Mouse (Mus musculus) MEL (cell line): ENCODE data around the gene Dhdh. TPM values are rescaled to one million over a fixed set of nuclear protein-coding genes. Genes with fewer than 3 reads are reported as not detected.
"Not testable (repeated sequence)": the region's sequence is repeated elsewhere in the genome, so short reads cannot be mapped to it uniquely, and the experiment has no call there.

Experiments
- DNase-seq: peaks from one replicate; pipeline ENCODE4 v3.0.0; 2011; ENCODE audit warnings: low read depth, low spot score
- H3K27ac ChIP-seq: 2 replicates; pipeline ENCODE4 v1.5.1; 2012; ENCODE audit warnings: low read depth, mild to moderate bottlenecking, control low read depth, low read length, moderate library complexity; ENCODE audit not compliant: control insufficient read depth
- H3K27me3 ChIP-seq, 2 experiments: fragments of 150-350 bp in 1 of 2; sonication (generic) in 1 of 2; 2 replicates each; pipeline ENCODE4 v1.6.1; 2012; ENCODE audit warnings: low read length in 2 of 2, mild to moderate bottlenecking in 2 of 2, improper control_type of control experiment in 1 of 2, moderate library complexity in 1 of 2; ENCODE audit not compliant: insufficient read depth in 2 of 2, control insufficient read depth in 1 of 2
- H3K36me3 ChIP-seq, 2 experiments: 2 replicates each; pipeline ENCODE4 v1.6.1; 2012 to 2014; ENCODE audit warnings: low read length in 2 of 2, improper control_type of control experiment in 1 of 2, inconsistent platforms in 1 of 2, mild to moderate bottlenecking in 1 of 2; ENCODE audit not compliant: insufficient read depth in 2 of 2, control insufficient read depth in 1 of 2
- H3K4me1 ChIP-seq, 2 experiments: fragments of 150-350 bp in 1 of 2; sonication (generic) in 1 of 2; 2 replicates each; pipeline ENCODE4 v1.6.1; 2012; ENCODE audit warnings: low read length in 2 of 2, improper control_type of control experiment in 1 of 2, mild to moderate bottlenecking in 1 of 2; ENCODE audit not compliant: insufficient read depth in 2 of 2, control insufficient read depth in 1 of 2
- H3K4me3 ChIP-seq, 2 experiments: fragments of 150-350 bp in 1 of 2; sonication (generic) in 1 of 2; 2 replicates each; pipeline ENCODE4 v1.5.1; 2012; ENCODE audit warnings: low read depth in 2 of 2, low read length in 2 of 2, mild to moderate bottlenecking in 2 of 2, moderate library complexity in 2 of 2, control low read depth in 1 of 2, improper control_type of control experiment in 1 of 2; ENCODE audit not compliant: control insufficient read depth in 1 of 2, insufficient read depth in 1 of 2
- H3K79me2 ChIP-seq: 2 replicates; pipeline ENCODE4 v1.6.1; 2012; ENCODE audit warnings: mild to moderate bottlenecking, low read length, moderate library complexity; ENCODE audit not compliant: control insufficient read depth, poor library complexity, insufficient read depth
- H3K9ac ChIP-seq: 2 replicates; pipeline ENCODE4 v1.6.1; 2012; ENCODE audit warnings: low read depth, mild to moderate bottlenecking, control low read depth, low read length, moderate library complexity; ENCODE audit not compliant: control insufficient read depth, poor library complexity, severe bottlenecking
- H3K9me3 ChIP-seq: fragments of 150-350 bp; sonication (generic); replicated peaks from 2 replicates; pipeline ENCODE4 v1.6.1; 2012; ENCODE audit warnings: mild to moderate bottlenecking, low read length, improper control_type of control experiment, moderate library complexity; ENCODE audit not compliant: insufficient read depth
- CHD2 ChIP-seq: IDR thresholded peaks from 2 replicates; pipeline ENCODE4 v1.6.1; 2011; ENCODE audit warnings: low read length, improper control_type of control experiment
- CTCF ChIP-seq, 3 experiments: IDR thresholded peaks in 2 of 3; conservative IDR thresholded peaks in 1 of 3; 2 replicates each; pipeline ENCODE4 v1.5.1; 2011 to 2012; ENCODE audit warnings: low read length in 3 of 3, low read depth in 2 of 3, mild to moderate bottlenecking in 2 of 3, improper control_type of control experiment in 1 of 3, inconsistent platforms in 1 of 3, mixed read lengths in 1 of 3, moderate library complexity in 1 of 3; ENCODE audit not compliant: control insufficient read depth in 1 of 3, insufficient read depth in 1 of 3, poor library complexity in 1 of 3, severe bottlenecking in 1 of 3
- E2F4 ChIP-seq: IDR thresholded peaks from 2 replicates; pipeline ENCODE4 v1.6.1; 2011; ENCODE audit warnings: low read depth, low read length, improper control_type of control experiment, borderline replicate concordance
- ETS1 ChIP-seq: IDR thresholded peaks from 2 replicates; pipeline ENCODE4 v1.6.1; 2012; ENCODE audit warnings: low read depth, mild to moderate bottlenecking, inconsistent platforms, low read length, improper control_type of control experiment, moderate library complexity
- GABPA ChIP-seq: IDR thresholded peaks from 2 replicates; pipeline ENCODE4 v1.6.1; 2012; ENCODE audit warnings: low read depth, mild to moderate bottlenecking, inconsistent platforms, low read length, improper control_type of control experiment, moderate library complexity
- HCFC1 ChIP-seq: IDR thresholded peaks from 2 replicates; pipeline ENCODE4 v1.6.1; 2012; ENCODE audit warnings: low read depth, mild to moderate bottlenecking, inconsistent platforms, low read length, improper control_type of control experiment, moderate library complexity
- MAFK ChIP-seq: IDR thresholded peaks from 2 replicates; pipeline ENCODE4 v1.6.1; 2011; ENCODE audit warnings: low read depth, mild to moderate bottlenecking, low read length, improper control_type of control experiment, borderline replicate concordance
- MXI1 ChIP-seq: IDR thresholded peaks from 2 replicates; pipeline ENCODE4 v1.6.1; 2011; ENCODE audit warnings: mild to moderate bottlenecking, low read depth, low read length, improper control_type of control experiment
- NELFE ChIP-seq: IDR thresholded peaks from 2 replicates; pipeline ENCODE4 v1.6.1; 2011; ENCODE audit warnings: low read depth, low read length, improper control_type of control experiment
- POLR2AphosphoS5 ChIP-seq: IDR thresholded peaks from 2 replicates; pipeline ENCODE4 v1.6.1; 2012; ENCODE audit warnings: low read depth, borderline replicate concordance, mild to moderate bottlenecking, inconsistent platforms, low read length, moderate library complexity, mixed read lengths
- RCOR1 ChIP-seq: IDR thresholded peaks from 2 replicates; pipeline ENCODE4 v1.6.1; 2012; ENCODE audit warnings: low read depth, mild to moderate bottlenecking, inconsistent platforms, low read length, improper control_type of control experiment
- TAL1 ChIP-seq: IDR thresholded peaks from 2 replicates; pipeline ENCODE4 v1.6.1; 2012; ENCODE audit warnings: mild to moderate bottlenecking, inconsistent platforms, low read length, moderate library complexity, mixed read lengths
- TBP ChIP-seq: IDR thresholded peaks from 2 replicates; pipeline ENCODE4 v1.8.0; 2011; ENCODE audit warnings: low read depth, low read length, improper control_type of control experiment
- UBTF ChIP-seq: IDR thresholded peaks from 2 replicates; pipeline ENCODE4 v1.6.1; 2012; ENCODE audit warnings: low read depth, mild to moderate bottlenecking, inconsistent platforms, low read length, improper control_type of control experiment, moderate library complexity, borderline replicate concordance; ENCODE audit not compliant: insufficient read depth
- ZC3H11A ChIP-seq: IDR thresholded peaks from 2 replicates; pipeline ENCODE4 v1.6.1; 2012; ENCODE audit warnings: low read depth, mild to moderate bottlenecking, inconsistent platforms, low read length, improper control_type of control experiment
- ZMIZ1 ChIP-seq: IDR thresholded peaks from 2 replicates; pipeline ENCODE4 v1.6.1; 2012; ENCODE audit warnings: low read depth, mild to moderate bottlenecking, inconsistent platforms, low read length, improper control_type of control experiment, moderate library complexity
- ZNF384 ChIP-seq: IDR thresholded peaks from 2 replicates; pipeline ENCODE4 v1.6.1; 2012; ENCODE audit warnings: low read depth, mild to moderate bottlenecking, inconsistent platforms, low read length, improper control_type of control experiment
- polyA plus RNA-seq, 2 experiments: library from polyadenylated mRNA; stranded (reverse) in 1 of 2; unstranded in 1 of 2; fragments of >175 nt in 1 of 2; fragments of >200 nt in 1 of 2; gene quantifications; 2 replicates each; pipeline versions ENCODE4 v1.2.1 to v1.2.4; 2012; ENCODE audit warnings: low replicate concordance in 2 of 2, low read depth in 1 of 2; ENCODE audit not compliant: insufficient read length in 2 of 2, insufficient read depth in 1 of 2, missing spikeins in 1 of 2
- total RNA-seq: library from RNA; depleted of rRNA; stranded (reverse); fragments of 300-350 nt; gene quantifications from 2 replicates; pipeline ENCODE4 v1.2.3, GENCODE M21; 2012

The Dhdh gene
- total and polyA plus RNA-seq, 3 experiments = 0.08 to 1.6 TPM; not detected in 1

DNA sequence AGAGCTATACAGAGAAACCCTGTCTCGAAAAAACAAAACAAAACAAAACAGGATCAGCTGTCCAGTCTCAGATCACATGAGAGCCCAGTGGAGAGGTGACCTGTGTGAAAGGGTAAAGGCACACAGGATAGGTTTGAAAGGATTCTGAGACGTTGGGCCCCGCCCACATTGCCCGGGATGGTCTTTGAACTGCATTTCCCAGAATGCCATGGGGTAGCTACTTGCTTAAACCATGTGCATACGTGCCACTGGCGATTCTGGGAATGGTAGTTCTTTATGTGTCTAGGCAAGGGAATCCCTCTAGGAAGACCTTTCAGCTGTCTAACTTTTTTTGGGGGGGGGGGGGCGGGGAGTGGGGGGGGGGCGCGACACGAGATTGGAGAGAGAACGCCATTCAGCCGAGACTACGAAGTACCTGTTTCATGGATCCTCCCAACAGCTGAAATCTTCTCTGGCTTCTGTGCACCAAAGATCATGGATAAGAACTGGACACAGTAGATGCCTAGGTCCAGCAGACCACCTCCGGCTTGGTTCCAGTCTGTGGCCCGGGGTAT, 7.2 kb downstream of the Dhdh start, which contains the start of gene Tulp2:
Tulp2 (plus strand) TSS at position 504 of the 554 bp plus-strand sequence.
- Histone ChIP-seq H3K9ac (no peak within 1 kb of the TSS), H3K36me3 (peaks cover 0 to 12% of the 10 kb centered on the region in 2 experiments; a peak in 2 of 4 replicates), H3K4me3 (peak within 1 kb of the TSS in 1 of 2 experiments; percentile 7; a peak in 1 of 4 replicates), H3K9me3 (no peaks in the 10 kb centered on the region)
- peak; percentile 90 for DNase-seq
- TF ChIP-seq TBP = no peak
- TF ChIP-seq HCFC1 = peak; percentile 93
- no peak for TF ChIP-seq ETS1
- TF ChIP-seq, all 39 proteins: peak for 1
- Histone ChIP-seq H3K4me1 (peaks cover 2 to 18% of the 10 kb centered on the region in 2 experiments; a peak in 3 of 4 replicates), H3K27ac (peak within 1 kb of the TSS; percentile 5; the same call in 1 of the 2 replicates), H3K79me2 (no peaks in the 10 kb centered on the region), H3K27me3 (no peaks in the 10 kb centered on the region)

DNA sequence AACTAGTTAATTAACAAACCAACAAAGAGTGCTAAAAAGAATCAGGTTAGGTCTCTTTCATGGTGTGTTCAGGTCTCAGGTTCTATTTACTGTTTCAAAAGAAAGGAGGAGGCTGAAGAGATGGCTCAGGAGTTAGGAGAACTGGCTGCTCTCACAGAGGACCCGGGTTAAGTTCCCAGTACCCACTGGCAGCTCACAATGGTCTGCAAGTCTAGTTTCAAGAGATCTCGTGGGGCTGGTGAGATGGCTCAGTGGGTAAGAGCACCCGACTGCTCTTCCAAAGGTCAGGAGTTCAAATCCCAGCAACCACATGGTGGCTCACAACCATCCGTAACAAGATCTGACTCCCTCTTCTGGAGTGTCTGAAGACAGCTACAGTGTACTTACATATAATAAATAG, 8.3 kb downstream of the Dhdh start:
- DNase-seq, H3K79me2 ChIP-seq, H3K27ac ChIP-seq, H3K27me3 ChIP-seq, H3K9ac ChIP-seq, H3K9me3 ChIP-seq, H3K4me3 ChIP-seq: not testable (repeated sequence)
- H3K36me3 ChIP-seq = peaks cover 0 to 16% of the 10 kb centered on the region in 2 experiments; a peak in 2 of 4 replicates
- H3K4me1 ChIP-seq = peaks cover 6 to 18% of the 10 kb centered on the region in 2 experiments; a peak in 3 of 4 replicates
- TF ChIP-seq TBP (peak; percentile 95), HCFC1 (0 out of 2 replicates have a peak, but pooled peaks have one; percentile 11), ZNF384 (peak; percentile 23; the same call in 1 of the 2 replicates)

DNA sequence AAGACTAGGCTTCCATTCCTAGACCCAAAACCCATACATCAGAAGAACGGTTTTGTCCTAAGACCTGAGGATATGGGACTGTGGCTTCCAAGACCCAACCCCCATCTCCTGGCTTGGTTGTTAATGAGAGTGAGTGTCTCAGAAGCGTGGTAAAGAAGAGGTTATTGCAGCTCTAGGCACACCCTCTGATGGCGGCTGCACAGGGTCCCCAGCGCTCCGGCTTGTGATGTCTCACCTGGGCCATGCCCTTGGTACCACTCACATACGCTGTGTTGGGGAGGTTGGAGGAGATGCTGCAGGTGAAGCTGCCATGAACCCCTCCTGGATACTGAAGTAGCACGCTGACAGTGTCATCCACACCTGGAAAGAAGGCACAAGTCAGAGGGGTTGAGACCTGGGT, 9.8 kb downstream of the Dhdh start:
- Histone ChIP-seq H3K4me3 (no peak overlapping the region), H3K27ac (no peak overlapping the region), H3K27me3 (no peaks in the 10 kb centered on the region)
- DNase-seq = no peak
- TF ChIP-seq CHD2 (no peak), ZMIZ1 (no peak), ZC3H11A (no peak), MAFK (no peak), RCOR1 (no peak), NELFE (no peak), TAL1 (no peak), UBTF (no peak), GABPA (no peak), MXI1 (no peak), CTCF (IDR thresholded peaks at IDR 0.05 in 2 of 3, conservative IDR thresholded peaks at IDR 0.05 in 1 of 3; ENCODE audit: control insufficient read depth in 1 of 3, insufficient read depth in 1 of 3, low read depth in 2 of 3, low read length in 3 of 3, poor library complexity in 1 of 3, severe bottlenecking in 1 of 3) (no peak), POLR2AphosphoS5 (no peak), E2F4 (no peak)
- TF ChIP-seq, all 39 proteins: peak for 0
- Histone ChIP-seq H3K36me3 (peaks cover 0 to 20% of the 10 kb centered on the region in 2 experiments; a peak in 2 of 4 replicates), H3K79me2 (peaks cover 3% of the 10 kb centered on the region; the same call in 1 of the 2 replicates), H3K9ac (no peak overlapping the region), H3K9me3 (no peaks in the 10 kb centered on the region), H3K4me1 (peaks cover 6 to 24% of the 10 kb centered on the region in 2 experiments; a peak in 3 of 4 replicates)
